Mouse (Mus musculus) heart, embryonic 14.5 days (tissue): ENCODE data around the gene Rita1. TPM values are rescaled to one million over a fixed set of nuclear protein-coding genes. Genes with fewer than 3 reads are reported as not detected.

ENCODE experiments used
- ATAC-seq: fragments of 200-750 bp; cut with Nextera tagmentation; 2 replicates; pipeline ENCODE4 v1.8.0; 2017; ENCODE audit warnings: low read depth, moderate TSS enrichment; ENCODE audit not compliant: insufficient number of reproducible peaks, insufficient read depth, low FRiP score
- H3K27ac ChIP-seq, 2 experiments: fragments of 200-500 bp in 1 of 2; fragments of 300-500 bp in 1 of 2; sonication (generic) in 1 of 2; replicated peaks in 1 of 2; 2 replicates each; pipeline ENCODE4 v1.5.1; 2012 to 2014; ENCODE audit warnings: low read depth in 2 of 2, low read length in 2 of 2, control low read depth in 1 of 2, mild to moderate bottlenecking in 1 of 2, mixed read lengths in 1 of 2; ENCODE audit not compliant: control insufficient read depth in 1 of 2, insufficient read depth in 1 of 2
- H3K27me3 ChIP-seq: fragments of 300-500 bp; sonication (generic); 2 replicates; pipeline ENCODE4 v1.6.1; 2014; ENCODE audit warnings: mild to moderate bottlenecking, low read length, control low read depth; ENCODE audit not compliant: control insufficient read depth, insufficient read depth
- H3K36me3 ChIP-seq: fragments of 300-500 bp; sonication (generic); 2 replicates; pipeline ENCODE4 v1.6.1; 2014; ENCODE audit warnings: mild to moderate bottlenecking, control low read depth, low read length, mixed read lengths; ENCODE audit not compliant: control insufficient read depth, insufficient read depth
- H3K4me1 ChIP-seq, 2 experiments: fragments of 200-500 bp in 1 of 2; fragments of 300-500 bp in 1 of 2; sonication (generic) in 1 of 2; 2 replicates each; pipeline ENCODE4 v1.6.1; 2012 to 2014; ENCODE audit warnings: low read length in 2 of 2, control low read depth in 1 of 2, mixed read lengths in 1 of 2; ENCODE audit not compliant: control insufficient read depth in 2 of 2, insufficient read depth in 2 of 2
- H3K4me2 ChIP-seq: fragments of 300-500 bp; sonication (generic); 2 replicates; pipeline ENCODE4 v1.6.1; 2014; ENCODE audit warnings: mild to moderate bottlenecking, low read length
- H3K4me3 ChIP-seq, 2 experiments: fragments of 200-500 bp in 1 of 2; fragments of 300-500 bp in 1 of 2; sonication (generic) in 1 of 2; 2 replicates each; pipeline ENCODE4 v1.5.1; 2012 to 2014; ENCODE audit warnings: low read length in 2 of 2, mild to moderate bottlenecking in 2 of 2, control low read depth in 1 of 2, low read depth in 1 of 2, moderate library complexity in 1 of 2; ENCODE audit not compliant: control insufficient read depth in 1 of 2, insufficient read depth in 1 of 2
- H3K9ac ChIP-seq: fragments of 300-500 bp; sonication (generic); 2 replicates; pipeline ENCODE4 v1.6.1; 2014; ENCODE audit warnings: mild to moderate bottlenecking, low read length
- H3K9me3 ChIP-seq: fragments of 300-500 bp; sonication (generic); 2 replicates; pipeline ENCODE4 v1.6.1; 2016; ENCODE audit warnings: low read length, control low read depth; ENCODE audit not compliant: control insufficient read depth
- WGBS: fragments of 180-500 bp; shearing (Covaris S2); extraction: QIAGEN DNeasy Blood & Tissue Kit; methylation state at CpG from one replicate; pipeline ENCODE4 v1.1.7; 2014; 5-methylcytosine and 5-hydroxymethylcytosine counted together
- polyA plus RNA-seq: library from polyadenylated mRNA; unstranded; fragments of >200 nt; fragmentation: Nextera tagmentation; extraction: Ambion mirVana; gene quantifications from 2 replicates; pipeline ENCODE4 v1.2.1, GENCODE M21; 2014

Gene Rita1
- polyA plus RNA-seq, 1 experiment from 2014 or later = 5.6 TPM

- H3K9ac ChIP-seq = no peak overlapping the region
- H3K4me2 ChIP-seq = peak overlapping the region; percentile 69
- ATAC-seq = peak; percentile 28; the same call in 1 of the 2 replicates
Observed at GRCm38 (mm10) chr5:120649374-120649933, 37.1 kb upstream of the Rita1 start.

GRCm38 (mm10) chr5:120648569-120649373 is 36.4 kb upstream of the Rita1 start, which contains the start of gene Rasal1:
TSS of gene Rasal1 (plus strand) at chr5:120648812.
- peak within 1 kb of the TSS; percentile 32 to 34 for H3K4me3 ChIP-seq
- H3K36me3 ChIP-seq = no peaks in the 10 kb centered on the region
- H3K4me1 ChIP-seq = peaks cover 8 to 18% of the 10 kb centered on the region in 2 experiments
- H3K27me3 ChIP-seq = peaks cover 42% of the 10 kb centered on the region
- peak within 1 kb of the TSS; percentile 44 for H3K9ac ChIP-seq
- peak within 1 kb of the TSS; percentile 69 for H3K4me2 ChIP-seq
- WGBS = 1% methylated on average over 53 of the region's 53 CpGs
- ATAC-seq = 0 out of 2 replicates have a peak, but pooled peaks have one; percentile 19
- H3K9me3 ChIP-seq = no peaks in the 10 kb centered on the region
- no peak within 1 kb of the TSS for H3K27ac ChIP-seq

More at GRCm38 (mm10) chr5:120649374-120649933, 37.1 kb upstream of the Rita1 start:
- H3K4me1 ChIP-seq = peaks cover 5 to 14% of the 10 kb centered on the region in 2 experiments
- WGBS = 4% methylated on average over 21 of the region's 21 CpGs
- no peaks in the 10 kb centered on the region for H3K9me3 ChIP-seq
- no peaks in the 10 kb centered on the region for H3K36me3 ChIP-seq
- H3K27ac ChIP-seq = no peak overlapping the region
- peaks cover 42% of the 10 kb centered on the region for H3K27me3 ChIP-seq
- H3K4me3 ChIP-seq = peak overlapping the region; percentile 22 to 34

GRCm38 (mm10) chr5:120647814-120648491 is 35.6 kb upstream of the Rita1 start:
- Histone ChIP-seq H3K9me3 (no peaks in the 10 kb centered on the region), H3K4me1 (peaks cover 14 to 20% of the 10 kb centered on the region in 2 experiments), H3K27me3 (peaks cover 42% of the 10 kb centered on the region), H3K9ac (no peak overlapping the region; the same call in 1 of the 2 replicates), H3K4me2 (peak overlapping the region; percentile 69), H3K27ac (no peak overlapping the region), H3K36me3 (no peaks in the 10 kb centered on the region), H3K4me3 (peak overlapping the region in 1 of 2 experiments; percentile 34; a peak in 1 of 4 replicates)
- no peak for ATAC-seq
- 29% methylated on average over 12 of the region's 12 CpGs for whole genome bisulfite sequencing

- H3K9ac ChIP-seq = no peak overlapping the region
- no peak for ATAC-seq
- WGBS = 71% methylated on average over 3 of the region's 4 CpGs
- H3K9me3 ChIP-seq = no peaks in the 10 kb centered on the region
- H3K36me3 ChIP-seq = no peaks in the 10 kb centered on the region
- no peak overlapping the region for H3K4me2 ChIP-seq
- H3K4me1 ChIP-seq = peaks cover 14 to 20% of the 10 kb centered on the region in 2 experiments
- H3K4me3 ChIP-seq = no peak overlapping the region
- H3K27ac ChIP-seq = no peak overlapping the region
- peaks cover 39% of the 10 kb centered on the region for H3K27me3 ChIP-seq
Observed at GRCm38 (mm10) chr5:120647361-120647760, 35.0 kb upstream of the Rita1 start.

GRCm38 (mm10) chr5:120645851-120646250 is 33.5 kb upstream of the Rita1 start:
- peaks cover 31% of the 10 kb centered on the region for H3K27me3 ChIP-seq
- no peak overlapping the region for H3K4me3 ChIP-seq
- no peak overlapping the region for H3K4me2 ChIP-seq
- no peaks in the 10 kb centered on the region for H3K9me3 ChIP-seq
- ATAC-seq = no peak
- no peak overlapping the region for H3K27ac ChIP-seq
- no peak overlapping the region for H3K9ac ChIP-seq
- WGBS = 54% methylated on average over 6 of the region's 6 CpGs
- no peaks in the 10 kb centered on the region for H3K36me3 ChIP-seq
- H3K4me1 ChIP-seq = peaks cover 14 to 20% of the 10 kb centered on the region in 2 experiments

- ATAC-seq = no peak
- H3K4me3 ChIP-seq = no peak overlapping the region
- no peak overlapping the region for H3K4me2 ChIP-seq
- no peak overlapping the region for H3K27ac ChIP-seq
- WGBS = 56% methylated on average over 3 of the region's 3 CpGs
- H3K4me1 ChIP-seq = peaks cover 13 to 17% of the 10 kb centered on the region in 2 experiments
- H3K9ac ChIP-seq = no peak overlapping the region
- peaks cover 15% of the 10 kb centered on the region for H3K27me3 ChIP-seq
- H3K36me3 ChIP-seq = no peaks in the 10 kb centered on the region
- H3K9me3 ChIP-seq = no peaks in the 10 kb centered on the region
Observed at GRCm38 (mm10) chr5:120644227-120644626, 31.8 kb upstream of the Rita1 start.

GRCm38 (mm10) chr5:120643365-120644085 is 31.1 kb upstream of the Rita1 start:
- Histone ChIP-seq H3K27me3 (peaks cover 8% of the 10 kb centered on the region), H3K4me3 (no peak overlapping the region), H3K4me1 (peaks cover 9 to 10% of the 10 kb centered on the region in 2 experiments), H3K36me3 (no peaks in the 10 kb centered on the region), H3K27ac (no peak overlapping the region), H3K9ac (no peak overlapping the region), H3K9me3 (no peaks in the 10 kb centered on the region), H3K4me2 (no peak overlapping the region)
- ATAC-seq = peak; percentile 10; the same call in 1 of the 2 replicates
- WGBS = 54% methylated on average over 14 of the region's 14 CpGs
